Mouse (Mus musculus) limb, embryonic 14.5 days (tissue): ENCODE data around the gene Scfd2. TPM values are rescaled to one million over a fixed set of nuclear protein-coding genes. Genes with fewer than 3 reads are reported as not detected.

Experiments used
- ATAC-seq: fragments of 200-750 bp; cut with Nextera tagmentation; 2 replicates; pipeline ENCODE4 v1.8.0; 2017; ENCODE audit warnings: low read depth, moderate number of reproducible peaks, moderate TSS enrichment; ENCODE audit not compliant: low FRiP score
- DNase-seq: peaks from one replicate; pipeline ENCODE4 v3.0.0-alpha.2; 2015; ENCODE audit warnings: low spot score
- H3K27ac ChIP-seq: fragments of 300-500 bp; sonication (generic); replicated peaks from 2 replicates; pipeline ENCODE4 v1.5.1; 2014; ENCODE audit warnings: low read depth, mild to moderate bottlenecking, low read length, moderate library complexity, mixed read lengths
- H3K27me3 ChIP-seq: fragments of 300-500 bp; sonication (generic); 2 replicates; pipeline ENCODE4 v1.6.1; 2014; ENCODE audit warnings: low read length, mixed read lengths; ENCODE audit not compliant: control insufficient read depth, insufficient read depth
- H3K36me3 ChIP-seq: fragments of 300-500 bp; sonication (generic); 2 replicates; pipeline ENCODE4 v1.6.1; 2014; ENCODE audit warnings: mild to moderate bottlenecking, low read length, moderate library complexity, mixed read lengths; ENCODE audit not compliant: control insufficient read depth, insufficient read depth
- H3K4me1 ChIP-seq: fragments of 300-500 bp; sonication (generic); 2 replicates; pipeline ENCODE4 v1.6.1; 2014; ENCODE audit warnings: antibody characterized with exemption, low read length, mixed read lengths; ENCODE audit not compliant: control insufficient read depth, insufficient read depth
- H3K4me2 ChIP-seq: fragments of 300-500 bp; sonication (generic); replicated peaks from 2 replicates; pipeline ENCODE4 v1.6.1; 2014; ENCODE audit warnings: low read depth, mild to moderate bottlenecking, low read length, moderate library complexity; ENCODE audit not compliant: severe bottlenecking
- H3K4me3 ChIP-seq: fragments of 300-500 bp; sonication (generic); replicated peaks from 2 replicates; pipeline ENCODE4 v1.5.1; 2014; ENCODE audit warnings: low read length
- H3K9ac ChIP-seq: fragments of 300-500 bp; sonication (generic); 2 replicates; pipeline ENCODE4 v1.6.1; 2014; ENCODE audit warnings: mild to moderate bottlenecking, low read depth, low read length, moderate library complexity; ENCODE audit not compliant: severe bottlenecking
- H3K9me3 ChIP-seq: fragments of 300-500 bp; sonication (generic); 2 replicates; pipeline ENCODE4 v1.6.1; 2016; ENCODE audit warnings: low read length; ENCODE audit not compliant: control insufficient read depth
- POLR2A ChIP-seq: fragments of 200-500 bp; IDR thresholded peaks from 2 replicates; pipeline ENCODE4 v1.8.0; 2012; ENCODE audit warnings: inconsistent platforms, mild to moderate bottlenecking, moderate library complexity, borderline replicate concordance; ENCODE audit not compliant: insufficient read depth, insufficient read length; ENCODE audit errors: extremely low read depth
- WGBS: fragments of 180-500 bp; shearing (Covaris S2); extraction: QIAGEN DNeasy Blood & Tissue Kit; methylation state at CpG from one replicate; pipeline ENCODE4 v1.1.7; 2014; 5-methylcytosine and 5-hydroxymethylcytosine counted together
- polyA plus RNA-seq, 2 experiments: library from polyadenylated mRNA; depleted of rRNA in 1 of 2; stranded (reverse) in 1 of 2; unstranded in 1 of 2; fragments of >200 nt; fragmentation: Nextera tagmentation in 1 of 2; extraction: Ambion mirVana in 1 of 2; gene quantifications; 2 replicates each; pipeline versions ENCODE4 v1.2.1 to v1.2.3; 2012 to 2014

The Scfd2 gene
- polyA plus RNA-seq, 2 experiments = 9.6 to 16.2 TPM

DNA sequence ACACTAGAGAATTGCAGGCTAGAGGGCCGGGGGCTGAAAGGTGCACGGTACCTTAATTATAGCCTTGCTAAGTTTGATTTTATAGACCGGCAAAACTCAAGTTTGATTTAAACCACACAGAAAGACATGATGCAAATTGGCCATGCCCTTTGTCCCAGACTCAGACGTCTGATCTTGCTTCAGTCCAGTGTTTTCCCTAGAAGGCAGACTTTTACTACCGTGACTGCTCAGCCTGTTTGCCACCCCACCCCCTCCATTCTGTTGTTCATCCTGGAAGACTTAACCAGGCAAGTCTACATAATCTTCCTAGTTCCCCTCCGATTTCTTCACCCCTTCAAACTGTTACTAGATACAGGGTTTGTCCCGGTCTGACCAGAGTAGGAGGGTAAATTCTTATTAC is 337.9 kb downstream of the Scfd2 start:
- Histone ChIP-seq H3K27ac (no peak overlapping the region), H3K4me1 (peaks cover 49% of the 10 kb centered on the region), H3K9me3 (no peaks in the 10 kb centered on the region), H3K27me3 (no peaks in the 10 kb centered on the region), H3K9ac (no peak overlapping the region), H3K4me2 (peak overlapping the region; percentile 94; the same call in 1 of the 2 replicates), H3K36me3 (peaks cover 19% of the 10 kb centered on the region), H3K4me3 (no peak overlapping the region)
- no peak for TF ChIP-seq POLR2A
- no peak for DNase-seq
- WGBS = 6% methylated on average over 7 of the region's 7 CpGs
- ATAC-seq = no peak

DNA sequence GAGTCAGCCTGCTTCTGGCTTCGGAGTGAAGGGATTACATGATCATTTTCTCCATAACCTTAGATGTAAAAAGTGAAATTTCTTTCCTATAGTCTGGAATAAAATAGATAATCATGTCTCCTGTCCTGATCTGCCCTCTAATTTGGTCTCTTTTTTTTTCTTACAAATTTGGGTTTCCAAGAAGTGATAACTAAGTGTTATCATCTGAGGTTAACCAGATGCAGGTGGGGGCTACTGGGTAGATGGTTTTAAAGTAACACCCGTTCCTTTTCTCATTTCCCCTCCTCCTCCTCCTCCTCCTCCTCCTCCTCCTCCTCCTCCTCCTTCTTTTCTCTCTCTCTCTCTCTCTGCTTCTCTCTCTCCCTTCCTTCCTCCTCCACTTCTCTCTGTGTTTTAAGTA is 338.6 kb downstream of the Scfd2 start:
- no peaks in the 10 kb centered on the region for H3K27me3 ChIP-seq
- DNase-seq = no peak
- H3K4me2 ChIP-seq = no peak overlapping the region
- peaks cover 43% of the 10 kb centered on the region for H3K4me1 ChIP-seq
- no peak overlapping the region for H3K4me3 ChIP-seq
- TF ChIP-seq POLR2A = no peak
- H3K36me3 ChIP-seq = peaks cover 13% of the 10 kb centered on the region
- WGBS = 34% methylated on average over 2 of the region's 2 CpGs
- H3K9me3 ChIP-seq = no peaks in the 10 kb centered on the region
- H3K27ac ChIP-seq = no peak overlapping the region
- ATAC-seq = no peak
- no peak overlapping the region for H3K9ac ChIP-seq

DNA sequence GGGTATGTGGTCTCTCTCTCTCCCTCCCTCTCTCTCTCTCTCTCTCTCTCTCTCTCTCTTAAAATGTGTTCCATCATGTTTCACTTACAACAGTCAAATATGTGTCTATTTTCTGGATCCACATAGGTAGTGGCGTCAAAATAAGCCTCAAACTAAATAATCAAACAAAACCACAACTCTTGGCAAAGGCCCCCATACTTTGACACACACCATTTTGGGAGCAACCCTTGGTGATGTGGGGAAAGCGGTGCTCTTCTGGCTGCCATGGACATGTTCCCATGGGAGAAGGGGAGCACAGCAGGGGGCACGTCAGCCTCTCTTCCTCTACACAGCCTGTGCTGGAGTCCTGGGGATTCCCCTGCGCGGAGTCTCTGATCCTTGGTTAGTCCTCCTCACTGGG is 340.6 kb downstream of the Scfd2 start:
- 80% methylated on average over 5 of the region's 5 CpGs for WGBS
- Histone ChIP-seq H3K27me3 (no peaks in the 10 kb centered on the region), H3K4me1 (peaks cover 34% of the 10 kb centered on the region), H3K36me3 (no peaks in the 10 kb centered on the region), H3K4me3 (no peak overlapping the region), H3K9ac (no peak overlapping the region), H3K4me2 (no peak overlapping the region), H3K9me3 (no peaks in the 10 kb centered on the region), H3K27ac (no peak overlapping the region)
- no peak for TF ChIP-seq POLR2A
- DNase-seq (no peak), ATAC-seq (no peak)

DNA sequence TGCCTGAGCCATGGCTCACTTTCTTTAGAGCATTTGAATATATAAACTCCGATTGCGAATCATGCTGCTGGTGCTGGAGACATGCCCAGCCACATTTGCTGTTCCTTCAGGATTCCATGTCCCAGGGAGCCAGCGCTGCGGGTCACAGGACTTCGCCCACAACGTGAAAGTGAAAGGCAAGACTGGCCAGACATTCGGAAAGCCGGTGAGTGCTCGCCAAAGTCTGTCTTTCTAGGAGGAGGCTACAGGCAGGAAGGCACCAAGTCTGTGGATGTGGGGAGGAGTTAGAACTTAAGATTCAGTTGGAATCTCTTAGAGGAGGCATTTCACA is 341.4 kb downstream of the Scfd2 start:
- ATAC-seq (no peak), DNase-seq (no peak)
- no peak overlapping the region for H3K9ac ChIP-seq
- no peaks in the 10 kb centered on the region for H3K9me3 ChIP-seq
- H3K4me3 ChIP-seq = no peak overlapping the region
- H3K27ac ChIP-seq = no peak overlapping the region
- H3K27me3 ChIP-seq = no peaks in the 10 kb centered on the region
- H3K4me2 ChIP-seq = no peak overlapping the region
- peaks cover 34% of the 10 kb centered on the region for H3K4me1 ChIP-seq
- TF ChIP-seq POLR2A = no peak
- no peaks in the 10 kb centered on the region for H3K36me3 ChIP-seq
- 43% methylated on average over 9 of the region's 9 CpGs for WGBS

DNA sequence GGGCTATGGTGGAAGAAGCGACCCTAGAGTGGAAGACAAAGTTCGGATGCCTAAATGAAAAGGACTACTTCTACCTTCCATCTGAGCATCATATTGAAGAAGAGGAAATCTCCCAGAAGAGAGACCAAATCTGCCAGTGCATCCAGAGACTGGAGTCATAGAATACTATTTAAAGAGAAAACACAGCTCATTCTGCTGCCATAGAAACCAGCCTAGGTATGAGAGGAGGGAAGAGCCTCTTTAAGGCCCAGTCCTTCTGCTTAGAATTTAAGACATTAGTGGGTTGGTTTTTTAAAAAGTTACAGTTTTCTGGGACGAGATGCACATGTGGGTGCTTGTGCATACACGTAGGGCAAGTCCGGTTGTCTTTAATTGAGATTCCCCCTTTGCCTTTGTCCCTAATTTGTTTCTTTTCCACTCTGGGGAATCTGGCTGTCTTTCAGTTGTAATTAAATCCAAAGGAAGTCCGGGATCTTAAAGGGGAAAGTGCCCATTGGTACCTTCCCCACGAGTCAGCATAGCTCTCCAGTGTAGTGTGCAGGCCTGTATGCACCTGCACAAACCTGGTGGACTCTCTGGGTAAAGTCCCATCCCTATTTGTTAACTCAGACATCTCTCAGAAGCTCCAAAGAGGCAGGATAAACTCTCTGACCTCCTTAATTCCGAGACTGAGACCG is 341.9 kb downstream of the Scfd2 start:
- Histone ChIP-seq H3K4me1 (peaks cover 33% of the 10 kb centered on the region), H3K27ac (no peak overlapping the region), H3K36me3 (no peaks in the 10 kb centered on the region), H3K4me2 (no peak overlapping the region), H3K27me3 (no peaks in the 10 kb centered on the region), H3K4me3 (no peak overlapping the region), H3K9ac (no peak overlapping the region), H3K9me3 (no peaks in the 10 kb centered on the region)
- TF ChIP-seq POLR2A = no peak
- DNase-seq (no peak), ATAC-seq (no peak)
- 54% methylated on average over 9 of the region's 9 CpGs for WGBS

DNA sequence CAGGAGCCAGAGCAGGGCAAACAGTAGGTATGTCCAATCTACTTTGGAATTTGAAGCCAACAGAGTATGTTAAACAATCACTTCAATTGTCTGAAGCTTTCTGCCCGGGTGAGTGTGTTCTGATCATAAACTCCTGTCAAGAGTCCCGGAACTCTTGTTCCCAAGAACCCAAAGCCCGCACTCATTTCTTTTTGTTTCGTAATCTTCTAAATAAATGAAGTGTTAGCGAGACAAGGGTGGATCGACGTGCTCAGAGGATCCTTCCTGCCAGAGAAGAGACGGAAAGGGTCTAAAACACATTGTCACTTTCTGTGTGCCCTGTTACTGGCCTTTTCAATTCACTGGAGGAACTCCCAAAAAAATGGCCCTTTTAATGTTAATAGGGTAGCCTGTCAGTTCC is 342.7 kb downstream of the Scfd2 start:
- no peaks in the 10 kb centered on the region for H3K27me3 ChIP-seq
- no peaks in the 10 kb centered on the region for H3K9me3 ChIP-seq
- no peak for DNase-seq
- no peak for ATAC-seq
- no peaks in the 10 kb centered on the region for H3K36me3 ChIP-seq
- no peak overlapping the region for H3K4me2 ChIP-seq
- H3K4me1 ChIP-seq = peaks cover 25% of the 10 kb centered on the region
- no peak overlapping the region for H3K4me3 ChIP-seq
- WGBS = 81% methylated on average over 8 of the region's 8 CpGs
- H3K9ac ChIP-seq = no peak overlapping the region
- no peak overlapping the region for H3K27ac ChIP-seq
- TF ChIP-seq POLR2A = no peak
